Mouse (Mus musculus): ENCODE measurements around the gene Neu3. TPM values are rescaled to one million over a fixed set of nuclear protein-coding genes. Genes with fewer than 3 reads are reported as not detected.

The Neu3 gene
- total RNA-seq, 2 experiments from 2014 or later = 2.3 to 2.4 TPM

- DNase-seq = no peak
Measured at GRCm38 (mm10) chr7:99795192-99795981, 32.8 kb downstream of the Neu3 start.

GRCm38 (mm10) chr7:99794096-99794495, 34.1 kb downstream of the Neu3 start:
- no peak for DNase-seq

GRCm38 (mm10) chr7:99790816-99791215, 37.4 kb downstream of the Neu3 start:
- DNase-seq = no peak

GRCm38 (mm10) chr7:99788563-99788962, 39.7 kb downstream of the Neu3 start:
- DNase-seq = no peak

- no peak for DNase-seq
Measured at GRCm38 (mm10) chr7:99787935-99788334, 40.3 kb downstream of the Neu3 start.

- no peak for DNase-seq
Measured at GRCm38 (mm10) chr7:99786774-99787173, 41.4 kb downstream of the Neu3 start.

- no peak for DNase-seq
Measured at GRCm38 (mm10) chr7:99785553-99785952, 42.7 kb downstream of the Neu3 start.

- DNase-seq = no peak
Measured at GRCm38 (mm10) chr7:99783421-99783820, 44.8 kb downstream of the Neu3 start.

GRCm38 (mm10) chr7:99781916-99782315, 46.3 kb downstream of the Neu3 start:
- DNase-seq = no peak

- DNase-seq = no peak
Measured at GRCm38 (mm10) chr7:99781385-99781784, 46.8 kb downstream of the Neu3 start.

GRCm38 (mm10) chr7:99763207-99763606, 65.0 kb downstream of the Neu3 start, which contains the start of gene Olfr521:
Gene Olfr521 (plus strand): TSS chr7:99763507.
- no peak for DNase-seq

Other genes starting within 250 kb of the Neu3 start
- 10 to 100 TPM; 14.9 to 18.5 TPM for gene Tpbgl, start 201.3 kb downstream of the Neu3 start, total RNA-seq (2021)
- gene Slco2b1, start 117.1 kb downstream of the Neu3 start, total RNA-seq (2021) = 10 to 100 TPM; 18.3 to 27.4 TPM
- not detected for gene Olfr520, start 98.1 kb downstream of the Neu3 start, total RNA-seq (2021)
- not detected for gene Olfr521, start 64.9 kb downstream of the Neu3 start, total RNA-seq (2021)
- gene Xrra1, start 30.7 kb upstream of the Neu3 start, total RNA-seq (2021) = 1 to 10 TPM in 1 of 2 experiments, under 1 TPM in 1; 0.33 to 5.5 TPM
- gene Spcs2, start 35.0 kb upstream of the Neu3 start, total RNA-seq (2021) = 100 to 1,000 TPM; 181 to 214 TPM
- 10 to 100 TPM; 14.2 to 21.6 TPM for gene Rnf169, start 152.0 kb upstream of the Neu3 start, total RNA-seq (2021)
- gene Chrdl2, start 177.8 kb upstream of the Neu3 start, total RNA-seq (2021) = not detected